Mouse (Mus musculus) cerebellum, adult (tissue): ENCODE results near the gene Otor.

Experiments used
- ATAC-seq: cut with Nextera tagmentation; 2 replicates; pipeline ENCODE4 v1.9.2; 2017; ENCODE audit warnings: mild to moderate bottlenecking, moderate library complexity, mixed read lengths; ENCODE audit not compliant: insufficient number of reproducible peaks, low FRiP score, low TSS enrichment

The Otor gene

GRCm38 (mm10) chr2:143078198-143078851 lies at the start of gene Otor:
Gene Otor, plus strand, starts transcription at chr2:143078473.
- no peak for ATAC-seq

GRCm38 (mm10) chr2:143031283-143031682 lies 47.0 kb upstream of the Otor start:
- ATAC-seq, result no peak

GRCm38 (mm10) chr2:143032378-143033255 lies 45.7 kb upstream of the Otor start:
- ATAC-seq, result no peak

GRCm38 (mm10) chr2:143034350-143035085 lies 43.8 kb upstream of the Otor start:
- no peak for ATAC-seq

- ATAC-seq, result no peak
Observed at GRCm38 (mm10) chr2:143035086-143035593, 43.1 kb upstream of the Otor start.

- ATAC-seq, result no peak
Observed at GRCm38 (mm10) chr2:143041596-143041995, 36.7 kb upstream of the Otor start.

GRCm38 (mm10) chr2:143055251-143055650 lies 23.0 kb upstream of the Otor start:
- ATAC-seq, result no peak

GRCm38 (mm10) chr2:143056736-143057135 lies 21.5 kb upstream of the Otor start:
- no peak for ATAC-seq

GRCm38 (mm10) chr2:143062432-143062811 lies 15.9 kb upstream of the Otor start:
- ATAC-seq, result no peak

GRCm38 (mm10) chr2:143062812-143063792 lies 15.2 kb upstream of the Otor start, which contains the start of gene Snrpb2:
Gene Snrpb2, plus strand, starts transcription at chr2:143063039.
- ATAC-seq, result peak; percentile 99

- no peak for ATAC-seq
Observed at GRCm38 (mm10) chr2:143065914-143066313, 12.4 kb upstream of the Otor start.

- no peak for ATAC-seq
Observed at GRCm38 (mm10) chr2:143081693-143082092, 3.4 kb downstream of the Otor start.

- no peak for ATAC-seq
Observed at GRCm38 (mm10) chr2:143084852-143085397, 6.7 kb downstream of the Otor start.

- ATAC-seq, result no peak
Observed at GRCm38 (mm10) chr2:143089866-143090265, 11.6 kb downstream of the Otor start.

GRCm38 (mm10) chr2:143093726-143094125 lies 15.5 kb downstream of the Otor start:
- ATAC-seq, result peak; percentile 56; the same call in 1 of the 2 replicates

- no peak for ATAC-seq
Observed at GRCm38 (mm10) chr2:143094761-143095160, 16.5 kb downstream of the Otor start.

GRCm38 (mm10) chr2:143097170-143097569 lies 18.9 kb downstream of the Otor start:
- ATAC-seq, result no peak

GRCm38 (mm10) chr2:143113859-143114258 lies 35.6 kb downstream of the Otor start:
- peak; percentile 47 for ATAC-seq

GRCm38 (mm10) chr2:143114716-143115115 lies 36.4 kb downstream of the Otor start:
- peak; percentile 36; the same call in 1 of the 2 replicates for ATAC-seq
